Mouse (Mus musculus): Measurements from ENCODE around the gene Frrs1.

GRCm38 (mm10) chr3:116890576-116890975 lies 31.3 kb downstream of the Frrs1 start:
- TF ChIP-seq POLR2A (IDR thresholded peaks at IDR 0.05; ENCODE audit: low read depth, low read length) (no peak), CTCF (IDR thresholded peaks at IDR 0.05; ENCODE audit: borderline replicate concordance, insufficient read depth, low read length) (no peak)
